Mouse (Mus musculus) CD4-positive helper T cell, adult 2 months (primary cell): ENCODE data around the gene Pmpcb.

Experiments used
- DNase-seq: peaks from one replicate; pipeline ENCODE4 v3.0.0-alpha.2; 2012; ENCODE audit warnings: low read depth, missing footprints, low spot score

Pmpcb gene

GRCm38 (mm10) chr5:21802907-21803306 is 66.0 kb downstream of the Pmpcb start:
- DNase-seq = no peak

- no peak for DNase-seq
Observed at GRCm38 (mm10) chr5:21803691-21804188, 66.8 kb downstream of the Pmpcb start.

GRCm38 (mm10) chr5:21804837-21805236 is 67.9 kb downstream of the Pmpcb start:
- DNase-seq = no peak
